Mouse (Mus musculus): ENCODE measurements around the gene C1qtnf6.
A peak's percentile ranks its signal among the peaks of the same experiment; 100 is the strongest.

C1qtnf6 gene

GRCm38 (mm10) chr15:78530671-78531450 lies at the start of gene C1qtnf6:
TSS of gene C1qtnf6 (minus strand) at chr15:78531416.
- no peak for DNase-seq (ENCODE audit: low read depth)

- no peak for DNase-seq (ENCODE audit: low read depth)
Measured at GRCm38 (mm10) chr15:78576284-78576810, 45.1 kb upstream of the C1qtnf6 start.

GRCm38 (mm10) chr15:78572658-78573397 lies 41.6 kb upstream of the C1qtnf6 start, which contains the start of gene Rac2:
TSS of gene Rac2 (minus strand) at chr15:78572783.
- no peak for DNase-seq (ENCODE audit: low read depth)

- DNase-seq (ENCODE audit: low read depth), result no peak
Measured at GRCm38 (mm10) chr15:78572270-78572600, 41.0 kb upstream of the C1qtnf6 start.

GRCm38 (mm10) chr15:78571554-78572269 lies 40.5 kb upstream of the C1qtnf6 start:
- peak; percentile 78 for DNase-seq (ENCODE audit: low read depth)

GRCm38 (mm10) chr15:78570170-78570569 lies 39.0 kb upstream of the C1qtnf6 start:
- no peak for DNase-seq (ENCODE audit: low read depth)

- no peak for DNase-seq (ENCODE audit: low read depth)
Measured at GRCm38 (mm10) chr15:78567608-78568120, 36.4 kb upstream of the C1qtnf6 start.

GRCm38 (mm10) chr15:78564764-78565435 lies 33.7 kb upstream of the C1qtnf6 start:
- no peak for DNase-seq (ENCODE audit: low read depth)

GRCm38 (mm10) chr15:78563937-78564336 lies 32.7 kb upstream of the C1qtnf6 start:
- DNase-seq (ENCODE audit: low read depth), result no peak

GRCm38 (mm10) chr15:78563344-78563743 lies 32.1 kb upstream of the C1qtnf6 start:
- DNase-seq (ENCODE audit: low read depth), result no peak

- DNase-seq (ENCODE audit: low read depth), result no peak
Measured at GRCm38 (mm10) chr15:78559141-78559979, 28.1 kb upstream of the C1qtnf6 start.

GRCm38 (mm10) chr15:78557693-78558535 lies 26.7 kb upstream of the C1qtnf6 start:
- DNase-seq (ENCODE audit: low read depth), result no peak

- no peak for DNase-seq (ENCODE audit: low read depth)
Measured at GRCm38 (mm10) chr15:78554545-78555313, 23.5 kb upstream of the C1qtnf6 start.

- no peak for DNase-seq (ENCODE audit: low read depth)
Measured at GRCm38 (mm10) chr15:78549189-78549734, 18.0 kb upstream of the C1qtnf6 start.

- DNase-seq (ENCODE audit: low read depth), result no peak
Measured at GRCm38 (mm10) chr15:78548711-78549110, 17.5 kb upstream of the C1qtnf6 start.

- no peak for DNase-seq (ENCODE audit: low read depth)
Measured at GRCm38 (mm10) chr15:78548336-78548665, 17.1 kb upstream of the C1qtnf6 start.

GRCm38 (mm10) chr15:78547415-78548335 lies 16.5 kb upstream of the C1qtnf6 start:
- no peak for DNase-seq (ENCODE audit: low read depth)

- no peak for DNase-seq (ENCODE audit: low read depth)
Measured at GRCm38 (mm10) chr15:78546060-78546459, 14.8 kb upstream of the C1qtnf6 start.
